Mouse (Mus musculus) R1 (cell line): ENCODE measurements at regions not wholly inside any gene's neighbourhood (a gene's known extent, or its start where the extent isn't known, plus 50 kb on each side); places are given as distances from the start of the nearest gene placed in this dataset.

Experiments used
- DNase-seq: peaks from one replicate; pipeline ENCODE4 v3.0.0-alpha.2; 2018; ENCODE audit warnings: low read depth, low spot score

GRCm38 (mm10) chr13:51297231-51297880 is 111.1 kb upstream of the S1pr3 start:
- no peak for DNase-seq

DNA sequence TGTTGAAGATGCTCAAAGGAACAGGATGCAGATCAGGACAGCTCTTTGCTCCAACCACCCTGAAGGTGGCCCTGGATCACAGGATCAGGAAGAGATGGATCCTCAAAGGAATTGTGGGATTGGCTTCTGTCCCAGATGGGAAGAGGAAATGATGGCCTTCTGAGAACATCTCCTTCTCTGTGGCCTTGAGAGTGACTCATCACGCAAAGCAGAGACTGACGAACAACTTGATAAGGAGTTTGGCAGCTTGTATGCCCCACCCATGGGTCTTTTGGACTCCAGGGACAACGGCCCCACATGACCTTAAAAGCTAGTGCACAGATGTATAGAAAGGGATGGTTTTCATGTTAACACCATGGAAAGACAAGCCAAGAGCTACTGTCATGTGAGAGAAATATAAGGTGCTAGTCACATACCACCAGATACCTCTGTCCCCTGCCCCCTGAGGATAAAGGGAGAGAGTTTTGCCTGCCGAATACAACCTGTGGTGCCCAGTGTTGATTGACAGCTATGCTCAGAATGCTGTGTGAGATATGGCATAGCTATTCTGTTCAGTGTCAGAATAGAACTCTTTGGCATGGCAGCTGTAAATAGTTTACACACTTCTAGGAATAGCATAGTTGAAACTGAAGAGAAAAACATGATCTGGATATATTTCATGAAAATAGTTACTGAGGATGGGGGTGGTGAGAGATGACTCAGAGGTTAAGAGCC is 109.2 kb upstream of the S1pr3 start:
- DNase-seq = no peak

- no peak for DNase-seq
Observed at GRCm38 (mm10) chr13:51301476-51301875, 107.0 kb upstream of the S1pr3 start.

DNA sequence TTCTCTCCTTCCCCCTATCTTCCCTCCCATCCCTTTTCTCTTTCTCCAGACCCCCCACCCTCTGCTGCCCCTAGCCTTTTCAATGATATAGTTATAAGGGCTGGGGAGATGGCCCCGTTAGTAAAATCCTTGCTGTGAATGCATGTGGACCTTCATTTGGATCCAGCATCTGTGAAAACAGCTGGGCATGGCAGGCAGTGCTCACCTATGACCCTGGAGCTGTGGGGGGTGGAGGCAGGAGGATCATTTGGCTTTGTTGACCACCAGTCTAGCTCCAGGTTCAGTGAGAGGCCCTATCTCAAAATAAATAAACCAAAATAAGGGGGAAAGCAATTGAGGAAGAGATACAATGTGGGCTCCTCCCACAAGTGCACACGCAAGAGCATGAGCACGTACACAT is 105.3 kb upstream of the S1pr3 start:
- no peak for DNase-seq

DNA sequence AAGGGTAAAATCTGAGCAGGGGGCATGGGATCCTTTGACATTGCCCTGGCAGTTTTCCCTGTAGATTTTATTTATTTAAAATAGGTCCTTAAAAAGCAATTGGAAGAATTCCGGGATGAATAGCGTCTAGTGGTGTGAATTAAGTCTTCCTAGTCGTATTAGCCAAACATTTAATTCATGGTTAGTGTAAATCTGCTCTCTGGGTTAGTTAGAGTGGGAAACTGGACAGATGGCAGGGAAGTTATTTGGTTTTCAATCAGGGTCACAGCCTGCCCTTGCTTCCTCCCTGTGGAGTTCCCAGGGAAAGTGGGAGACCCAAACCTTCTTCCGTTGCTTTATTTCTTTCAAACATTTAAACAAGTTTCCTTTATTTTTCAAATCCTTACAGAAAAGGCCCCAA is 103.8 kb upstream of the S1pr3 start:
- DNase-seq = no peak

DNA sequence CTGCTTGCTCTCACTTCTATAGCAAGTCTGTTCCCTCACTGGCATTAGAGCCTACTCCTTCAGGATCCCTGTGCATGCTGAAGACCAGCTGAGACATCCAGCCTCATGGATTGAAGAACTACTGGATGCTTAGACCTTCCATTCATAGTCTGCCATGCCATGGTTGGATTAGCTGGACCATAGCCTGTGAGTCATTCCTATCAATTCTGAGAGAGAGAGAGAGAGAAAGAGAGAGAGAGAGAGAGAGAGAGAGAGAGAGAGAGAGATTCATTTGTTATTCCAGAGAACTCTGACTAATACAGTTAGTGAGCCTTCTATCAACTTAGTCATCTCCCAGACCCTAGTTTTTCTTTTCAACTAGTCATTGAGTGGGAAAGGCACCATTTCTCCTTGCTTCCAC is 99.0 kb upstream of the S1pr3 start:
- DNase-seq = no peak

GRCm38 (mm10) chr13:51310041-51310440 is 98.4 kb upstream of the S1pr3 start:
- no peak for DNase-seq

GRCm38 (mm10) chr13:51311679-51312255 is 96.7 kb upstream of the S1pr3 start:
- no peak for DNase-seq

DNA sequence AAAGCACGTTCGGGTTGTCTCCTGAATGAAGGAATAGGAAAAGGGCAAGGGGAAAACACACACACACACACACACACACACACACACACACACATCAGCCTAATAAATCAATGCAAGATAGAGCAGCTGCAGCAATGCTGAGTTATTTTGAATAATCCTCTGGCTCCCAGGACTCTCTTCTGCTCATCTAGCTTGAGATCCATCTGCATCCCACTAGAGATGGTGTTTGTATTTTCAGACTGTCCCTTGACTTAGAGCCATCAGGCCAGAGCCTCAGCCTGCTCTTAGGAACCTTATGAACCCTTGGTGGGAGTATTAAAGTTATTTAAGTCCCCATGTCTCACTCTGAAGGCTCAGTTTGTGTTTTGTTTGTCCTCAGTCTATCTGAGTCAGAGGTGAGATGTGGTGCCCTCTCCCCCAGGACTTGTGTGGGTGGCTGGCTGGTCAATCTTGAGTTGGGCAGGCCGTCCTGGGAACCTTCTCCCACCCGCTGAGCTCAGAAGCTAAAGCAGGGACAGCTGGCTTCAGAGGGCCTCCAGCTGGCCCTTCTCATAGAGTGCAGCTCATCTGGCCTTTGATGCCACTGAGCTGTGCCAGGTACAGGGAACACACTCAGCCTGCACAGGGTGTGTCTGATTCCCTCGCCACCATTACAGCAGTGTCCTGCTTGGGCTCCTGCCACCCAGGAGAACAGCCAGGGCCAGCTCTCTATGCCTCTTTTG is 95.1 kb upstream of the S1pr3 start:
- no peak for DNase-seq

- peak; percentile 8 for DNase-seq
Observed at GRCm38 (mm10) chr13:51314541-51314977, 93.9 kb upstream of the S1pr3 start.

GRCm38 (mm10) chr13:51315008-51315778 is 93.2 kb upstream of the S1pr3 start:
- DNase-seq = no peak

GRCm38 (mm10) chr13:51315779-51316041 is 92.7 kb upstream of the S1pr3 start:
- no peak for DNase-seq

DNA sequence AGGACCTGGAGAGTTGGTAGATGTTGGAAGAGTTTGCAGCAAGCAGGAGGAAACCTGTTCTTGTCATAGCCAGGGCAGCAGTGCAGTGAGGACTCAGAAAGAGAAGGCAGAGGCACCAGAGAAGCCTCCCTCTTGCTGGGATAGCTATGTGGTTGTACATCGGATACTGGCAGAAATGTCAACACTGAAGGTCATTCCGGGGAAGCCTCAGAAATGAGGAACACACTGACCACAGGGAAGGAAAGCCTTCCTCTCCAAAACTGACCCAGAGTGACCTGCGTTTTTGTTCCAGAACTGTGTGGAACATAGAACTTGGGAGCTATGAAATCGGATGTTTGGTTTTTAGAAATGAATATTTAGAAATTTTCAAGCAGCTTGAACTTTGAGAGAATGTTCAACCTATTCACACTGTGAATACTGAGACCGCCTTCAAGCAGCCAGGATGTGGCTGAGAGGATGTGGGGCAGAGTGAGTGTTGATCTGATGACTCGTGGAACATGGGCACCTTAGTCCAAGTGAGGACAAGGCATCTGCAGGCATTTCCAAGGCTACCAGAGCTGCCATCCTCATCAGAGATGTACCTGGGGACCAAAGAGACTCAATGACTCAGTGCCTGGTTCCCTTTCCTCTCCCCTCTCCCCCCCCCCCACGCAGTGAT is 85.3 kb upstream of the S1pr3 start:
- DNase-seq = no peak

GRCm38 (mm10) chr13:51324714-51325113 is 83.7 kb upstream of the S1pr3 start:
- no peak for DNase-seq

DNA sequence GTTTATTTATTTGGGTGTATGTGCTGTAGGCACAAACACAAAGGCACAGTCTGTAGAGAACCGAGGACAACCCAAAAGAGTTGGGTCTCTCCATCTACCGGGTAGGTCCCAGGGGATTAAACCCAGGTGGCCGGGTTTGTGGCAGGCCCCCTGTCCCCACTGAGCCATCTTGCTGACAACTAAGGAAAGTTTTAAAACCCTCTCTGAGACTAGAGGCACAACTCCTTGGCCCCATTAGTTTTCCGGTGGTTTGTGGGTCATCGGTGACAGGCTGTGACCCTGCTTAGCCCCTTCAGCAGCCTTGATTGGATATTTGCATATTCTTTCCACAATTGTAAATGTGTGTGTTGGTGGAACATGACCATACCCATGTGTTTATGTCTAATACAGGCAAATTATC is 83.1 kb upstream of the S1pr3 start:
- no peak for DNase-seq

GRCm38 (mm10) chr13:51326128-51326527 is 82.3 kb upstream of the S1pr3 start:
- DNase-seq = no peak

GRCm38 (mm10) chr13:51328131-51328970 is 80.1 kb upstream of the S1pr3 start:
- DNase-seq = no peak

- no peak for DNase-seq
Observed at GRCm38 (mm10) chr13:51328971-51329346, 79.5 kb upstream of the S1pr3 start.

DNA sequence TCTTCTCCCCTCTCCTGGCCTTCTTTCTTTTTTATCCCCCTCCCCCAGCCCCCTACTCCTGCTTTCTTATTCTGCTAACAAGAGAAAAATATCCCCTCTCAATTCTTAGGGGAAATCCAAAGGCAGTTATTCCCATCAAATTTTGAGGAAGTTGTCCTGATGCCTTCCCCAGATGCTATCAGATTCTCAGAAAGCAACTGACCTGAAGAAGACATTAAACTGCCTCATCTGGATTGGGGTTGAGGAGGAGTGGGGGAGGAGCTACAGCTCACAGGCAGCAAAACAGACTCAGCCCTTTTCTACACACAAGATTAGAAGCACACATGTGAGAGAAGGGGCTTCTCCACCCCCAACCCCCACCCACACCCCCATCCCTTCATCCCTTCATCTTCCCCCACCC is 78.7 kb upstream of the S1pr3 start:
- no peak for DNase-seq

DNA sequence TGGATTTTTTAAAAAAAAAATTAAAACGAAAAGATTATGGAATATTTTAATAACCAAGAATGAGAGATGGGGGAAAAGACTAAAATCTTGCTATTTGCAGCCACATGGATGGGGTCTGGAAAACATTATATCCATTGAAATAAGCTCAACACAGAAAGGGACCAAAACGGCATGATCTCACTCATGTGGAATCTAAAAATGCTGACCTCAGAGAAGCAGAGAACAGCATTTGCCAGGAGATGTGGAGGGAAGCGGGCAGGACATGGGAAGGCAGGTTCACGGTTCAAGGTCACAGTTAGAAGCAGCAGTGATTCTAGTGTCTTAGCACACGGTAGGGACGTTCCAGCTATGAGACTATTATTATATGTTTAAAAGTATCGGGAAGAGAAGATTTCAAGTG is 76.2 kb upstream of the S1pr3 start:
- DNase-seq = no peak

GRCm38 (mm10) chr13:51333481-51333880 is 75.0 kb upstream of the S1pr3 start:
- no peak for DNase-seq
